Mouse (Mus musculus) stomach, postnatal 0 days (tissue): ENCODE data around the gene Cdc42se1.

Source experiments
- CTCF ChIP-seq: IDR thresholded peaks from 2 replicates; pipeline ENCODE4 v1.5.1; 2016; ENCODE audit warnings: antibody characterized with exemption, low read depth, mild to moderate bottlenecking, moderate library complexity
- EP300 ChIP-seq: optimal IDR thresholded peaks from 2 replicates; pipeline ENCODE3; 2016; ENCODE audit warnings: antibody characterized with exemption

- TF ChIP-seq CTCF (no peak), EP300 (no peak)
Observed at GRCm38 (mm10) chr3:95227214-95227613, 1.3 kb upstream of the Cdc42se1 start.
